Mouse (Mus musculus) cerebellum, adult 8-10 months (tissue): ENCODE measurements at regions not wholly inside any gene's neighbourhood (a gene's known extent, or its start where the extent isn't known, plus 50 kb on each side); places are given as distances from the start of the nearest gene placed in this dataset.
"Not testable (repeated sequence)": the region's sequence is repeated elsewhere in the genome, so short reads cannot be mapped to it uniquely, and the experiment has no call there.

Source experiments
- DNase-seq: peaks from one replicate; pipeline ENCODE4 v3.0.0; 2022

GRCm38 (mm10) chr16:76507191-76507746 is 133.6 kb upstream of the Nrip1 start:
- DNase-seq: no peak

GRCm38 (mm10) chr16:76506240-76506639 is 132.6 kb upstream of the Nrip1 start:
- DNase-seq: no peak

- DNase-seq: no peak
Measured at GRCm38 (mm10) chr16:76499686-76500400, 126.2 kb upstream of the Nrip1 start.

GRCm38 (mm10) chr16:76498233-76498632 is 124.6 kb upstream of the Nrip1 start:
- no peak for DNase-seq

- DNase-seq: no peak
Measured at GRCm38 (mm10) chr16:76497041-76497808, 123.6 kb upstream of the Nrip1 start.

- DNase-seq: no peak
Measured at GRCm38 (mm10) chr16:76483419-76483818, 109.8 kb upstream of the Nrip1 start.

GRCm38 (mm10) chr16:76481966-76482365 is 108.3 kb upstream of the Nrip1 start:
- no peak for DNase-seq

GRCm38 (mm10) chr16:76477474-76477873 is 103.8 kb upstream of the Nrip1 start:
- DNase-seq: no peak

- no peak for DNase-seq
Measured at GRCm38 (mm10) chr16:76474481-76474880, 100.9 kb upstream of the Nrip1 start.

- no peak for DNase-seq
Measured at GRCm38 (mm10) chr16:76472386-76472785, 98.8 kb upstream of the Nrip1 start.

GRCm38 (mm10) chr16:76471081-76471480 is 97.5 kb upstream of the Nrip1 start:
- DNase-seq: no peak

- DNase-seq: no peak
Measured at GRCm38 (mm10) chr16:76459521-76459920, 85.9 kb upstream of the Nrip1 start.

- DNase-seq: not testable (repeated sequence)
Measured at GRCm38 (mm10) chr16:76456300-76456599, 82.6 kb upstream of the Nrip1 start.

GRCm38 (mm10) chr16:76455499-76456299 is 82.1 kb upstream of the Nrip1 start:
- no peak for DNase-seq

- no peak for DNase-seq
Measured at GRCm38 (mm10) chr16:76454741-76455465, 81.3 kb upstream of the Nrip1 start.

GRCm38 (mm10) chr16:76453457-76454200 is 80.0 kb upstream of the Nrip1 start:
- DNase-seq: no peak

GRCm38 (mm10) chr16:76448773-76449172 is 75.1 kb upstream of the Nrip1 start:
- DNase-seq: no peak

- no peak for DNase-seq
Measured at GRCm38 (mm10) chr16:76447033-76447432, 73.4 kb upstream of the Nrip1 start.

- no peak for DNase-seq
Measured at GRCm38 (mm10) chr16:76444668-76445067, 71.0 kb upstream of the Nrip1 start.

GRCm38 (mm10) chr16:76442635-76443034 is 69.0 kb upstream of the Nrip1 start:
- no peak for DNase-seq

GRCm38 (mm10) chr16:76441803-76442448 is 68.3 kb upstream of the Nrip1 start:
- DNase-seq: no peak
